Mouse (Mus musculus): Measurements from ENCODE around the gene Slc35f1. TPM values are rescaled to one million over a fixed set of nuclear protein-coding genes. Genes with fewer than 3 reads are reported as not detected.

Gene Slc35f1
- 20.2 and 23.1 TPM in 2 replicates for polyA plus RNA-seq (2016; fragmentation: Nextera tagmentation; extraction: Ambion mirVana)

DNA sequence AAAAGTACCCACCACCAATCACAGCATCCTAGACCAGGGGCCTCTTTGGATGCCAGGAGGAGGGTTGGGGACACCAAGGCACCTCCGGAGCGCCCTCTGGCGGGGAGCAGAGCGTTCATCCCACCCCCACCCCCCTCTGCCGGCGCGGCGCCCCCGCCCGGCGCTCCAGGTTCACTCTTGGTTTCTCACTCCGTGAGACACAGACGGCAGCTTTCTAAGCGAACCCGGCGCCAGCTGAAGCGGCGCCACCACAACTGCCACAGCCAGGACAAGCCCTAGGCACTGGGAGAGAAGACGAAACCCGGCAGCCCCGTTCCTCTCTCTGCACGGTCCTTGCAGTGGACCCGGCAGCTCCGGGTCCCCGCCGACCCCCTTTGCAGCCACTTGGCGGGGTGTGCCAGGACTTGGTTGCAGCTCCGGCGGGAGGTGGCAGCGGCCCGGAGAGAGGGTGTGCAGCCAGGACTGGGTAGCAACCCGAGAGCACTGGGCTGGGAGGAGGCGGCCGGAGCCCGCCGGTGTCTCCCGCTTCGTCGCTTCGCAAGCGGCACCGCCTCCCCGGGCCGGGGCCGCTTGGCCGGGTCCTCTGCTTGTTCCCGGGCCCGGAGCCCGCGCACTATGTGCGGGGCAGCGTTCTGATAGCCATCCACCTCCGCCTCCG lies at the start of gene Slc35f1:
TSS of gene Slc35f1 (plus strand) at position 200 of the 658 bp plus-strand sequence.
- under 1% methylated on average over 54 of the region's 54 CpGs for WGBS
- no peaks in the 10 kb centered on the region for H3K4me1 ChIP-seq
- no peaks in the 10 kb centered on the region for H3K27me3 ChIP-seq (replicated peaks)
- peak; percentile 91 for ATAC-seq (ENCODE audit: low FRiP score, low read depth)
- peak within 1 kb of the TSS; percentile 79 for H3K4me3 ChIP-seq
- peak within 1 kb of the TSS; percentile 59 for H3K27ac ChIP-seq
- H3K9ac ChIP-seq, result peak within 1 kb of the TSS; percentile 92
- 0 out of 2 replicates have a peak, but pooled peaks cover 7% of the 10 kb centered on the region for H3K9me3 ChIP-seq
- H3K4me2 ChIP-seq (replicated peaks), result peak within 1 kb of the TSS; percentile 71
- no peaks in the 10 kb centered on the region for H3K36me3 ChIP-seq

GRCm38 (mm10) chr10:52671234-52671633 lies 19.1 kb upstream of the Slc35f1 start:
- H3K27ac ChIP-seq, result no peak overlapping the region
- ATAC-seq (ENCODE audit: low FRiP score, low read depth), result peak; percentile 79

DNA sequence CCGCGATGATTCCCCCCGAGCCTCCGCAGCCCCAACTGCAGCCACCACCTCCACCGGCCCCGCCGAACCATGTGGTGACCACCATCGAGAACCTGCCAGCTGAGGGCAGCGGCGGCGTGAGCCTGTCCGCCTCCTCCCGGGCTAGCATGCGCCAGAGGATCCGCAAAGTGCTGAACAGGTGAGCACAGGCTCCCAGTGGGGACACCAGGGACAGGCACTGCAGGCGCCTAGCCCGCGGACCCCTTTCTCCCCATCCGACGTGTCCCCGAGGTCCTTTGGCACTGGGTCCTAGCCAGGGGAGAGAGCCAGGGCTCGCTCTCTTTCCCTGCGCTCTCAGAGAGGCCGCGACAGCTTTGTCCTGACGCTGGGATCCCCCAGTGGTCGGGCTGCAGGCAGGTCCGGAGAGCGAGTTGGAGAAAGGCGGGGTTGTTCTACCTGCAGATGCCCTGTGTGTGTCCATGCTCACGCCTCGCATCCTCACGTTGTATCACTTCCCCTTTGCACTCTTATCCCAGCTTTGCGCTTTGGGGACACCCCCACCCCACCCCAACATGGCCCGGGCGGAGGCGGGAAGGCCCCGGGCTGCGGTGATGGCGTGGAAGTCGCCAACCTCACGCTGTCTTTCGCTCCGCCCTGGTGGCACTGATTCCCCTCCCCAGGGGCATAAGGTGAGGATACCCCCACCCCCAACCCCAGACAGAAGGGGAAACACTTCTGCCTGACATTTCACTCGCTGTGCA lies 829 bp downstream of the Slc35f1 start:
- no peaks in the 10 kb centered on the region for H3K4me1 ChIP-seq
- no peaks in the 10 kb centered on the region for H3K27me3 ChIP-seq (replicated peaks)
- no peaks in the 10 kb centered on the region for H3K36me3 ChIP-seq
- H3K4me2 ChIP-seq (replicated peaks), result peak overlapping the region; percentile 71
- H3K27ac ChIP-seq, result peak overlapping the region; percentile 59; the same call in 1 of the 2 replicates
- peak overlapping the region; percentile 92 for H3K9ac ChIP-seq
- ATAC-seq (ENCODE audit: low FRiP score, low read depth), result peak; percentile 81
- H3K9me3 ChIP-seq, result 0 out of 2 replicates have a peak, but pooled peaks cover 7% of the 10 kb centered on the region
- WGBS, result under 1% methylated on average over 44 of the region's 45 CpGs
- peak overlapping the region; percentile 79 for H3K4me3 ChIP-seq

More at GRCm38 (mm10) chr10:52671234-52671633, 19.1 kb upstream of the Slc35f1 start:
- H3K4me2 ChIP-seq (replicated peaks), result no peak overlapping the region
- H3K36me3 ChIP-seq, result no peaks in the 10 kb centered on the region
- H3K4me1 ChIP-seq, result no peaks in the 10 kb centered on the region
- H3K27me3 ChIP-seq (replicated peaks), result no peaks in the 10 kb centered on the region
- no peaks in the 10 kb centered on the region for H3K9me3 ChIP-seq
- no peak overlapping the region for H3K9ac ChIP-seq
- H3K4me3 ChIP-seq, result no peak overlapping the region

DNA sequence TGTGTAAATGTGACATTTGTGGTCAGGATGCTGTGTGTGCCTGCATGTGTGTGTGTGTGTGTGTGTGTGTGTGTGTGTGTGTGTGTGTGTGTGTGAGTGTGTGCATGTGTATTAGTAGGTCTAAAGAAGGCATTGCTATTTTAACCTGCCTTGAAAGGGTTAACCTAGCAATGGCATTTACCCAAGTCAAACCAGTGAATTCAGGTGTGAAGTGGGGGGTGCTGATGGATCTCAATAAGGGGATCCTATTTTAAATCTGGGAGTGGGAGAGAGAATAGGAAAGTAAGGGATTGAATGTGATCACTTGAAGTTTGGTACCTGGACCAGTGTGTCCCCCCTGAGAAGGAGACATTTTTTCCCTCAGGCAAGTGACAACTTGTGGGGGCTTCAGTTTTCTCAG lies 13.4 kb downstream of the Slc35f1 start:
- Histone ChIP-seq H3K9ac (peak overlapping the region; percentile 73; the same call in 1 of the 2 replicates), H3K9me3 (no peaks in the 10 kb centered on the region)
- 0 out of 2 replicates have a peak, but pooled peaks have one; percentile 0 for ATAC-seq (ENCODE audit: low FRiP score, low read depth)

GRCm38 (mm10) chr10:52704101-52705051 lies 14.0 kb downstream of the Slc35f1 start:
- WGBS, result 2% methylated on average over 31 of the region's 31 CpGs
- H3K4me1 ChIP-seq, result peaks cover 22% of the 10 kb centered on the region
- H3K9me3 ChIP-seq, result no peaks in the 10 kb centered on the region
- peak overlapping the region; percentile 79 for H3K27ac ChIP-seq
- no peaks in the 10 kb centered on the region for H3K36me3 ChIP-seq
- H3K9ac ChIP-seq, result peak overlapping the region; percentile 73
- peak overlapping the region; percentile 43 for H3K4me3 ChIP-seq
- peak; percentile 95 for ATAC-seq (ENCODE audit: low FRiP score, low read depth)
- H3K27me3 ChIP-seq (replicated peaks), result no peaks in the 10 kb centered on the region
- peak overlapping the region; percentile 77 for H3K4me2 ChIP-seq (replicated peaks)

More for the DNA sequence above, 13.4 kb downstream of the Slc35f1 start:
- peaks cover 22% of the 10 kb centered on the region for H3K4me1 ChIP-seq
- H3K27me3 ChIP-seq (replicated peaks), result no peaks in the 10 kb centered on the region
- no peak overlapping the region for H3K4me3 ChIP-seq
- H3K27ac ChIP-seq, result peak overlapping the region; percentile 79; the same call in 1 of the 2 replicates
- H3K4me2 ChIP-seq (replicated peaks), result peak overlapping the region; percentile 77
- no peaks in the 10 kb centered on the region for H3K36me3 ChIP-seq

DNA sequence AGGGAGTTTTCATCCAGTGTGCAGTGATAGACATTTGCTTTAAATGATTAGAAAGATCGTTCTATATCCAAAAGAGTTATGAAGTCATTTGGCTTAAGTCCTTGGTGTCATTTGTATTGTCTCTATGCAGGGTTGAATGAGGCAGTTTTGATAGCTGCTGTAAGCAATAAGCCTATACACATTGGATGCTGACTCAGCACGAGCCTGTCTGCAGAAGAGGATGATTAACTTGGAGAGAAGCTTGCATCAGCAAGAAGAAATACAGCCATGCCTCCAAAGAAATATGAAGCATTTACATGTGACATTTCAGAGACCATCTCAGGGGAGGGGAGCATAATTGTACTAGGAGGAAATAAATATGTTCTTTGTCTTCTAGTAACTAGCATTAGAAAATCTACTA lies 19.1 kb downstream of the Slc35f1 start:
- no peaks in the 10 kb centered on the region for H3K9me3 ChIP-seq
- H3K9ac ChIP-seq, result no peak overlapping the region
- no peak overlapping the region for H3K27ac ChIP-seq
- peaks cover 9% of the 10 kb centered on the region for H3K4me1 ChIP-seq
- H3K4me2 ChIP-seq (replicated peaks), result no peak overlapping the region
- H3K36me3 ChIP-seq, result no peaks in the 10 kb centered on the region
- no peak for ATAC-seq (ENCODE audit: low FRiP score, low read depth)
- H3K4me3 ChIP-seq, result no peak overlapping the region
- H3K27me3 ChIP-seq (replicated peaks), result no peaks in the 10 kb centered on the region
- WGBS, result 79% methylated on average over 2 of the region's 2 CpGs

DNA sequence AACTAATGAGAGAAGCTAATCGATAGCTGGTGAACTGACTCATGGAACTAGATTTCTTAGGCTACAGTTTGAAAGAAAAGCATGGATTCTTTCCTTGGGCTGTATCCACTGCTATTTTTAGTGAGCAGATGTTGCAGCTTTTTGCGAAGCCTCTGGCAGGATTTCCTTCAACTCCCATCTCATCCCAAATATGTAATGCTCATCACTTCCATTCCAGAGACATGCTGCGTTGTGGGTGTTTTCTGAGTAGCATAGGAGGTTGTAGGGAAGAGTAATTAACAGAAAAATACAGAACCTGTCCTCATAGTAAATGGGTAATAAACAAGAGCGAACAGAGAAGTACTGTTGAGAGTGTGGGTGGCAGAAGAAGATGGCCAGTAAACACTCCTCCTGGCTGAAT lies 21.8 kb downstream of the Slc35f1 start:
- no peaks in the 10 kb centered on the region for H3K9me3 ChIP-seq
- no peak for ATAC-seq (ENCODE audit: low FRiP score, low read depth)

GRCm38 (mm10) chr10:52714557-52714956 lies 24.2 kb downstream of the Slc35f1 start:
- Histone ChIP-seq H3K9me3 (no peaks in the 10 kb centered on the region), H3K9ac (no peak overlapping the region), H3K27me3 (replicated peaks) (no peaks in the 10 kb centered on the region), H3K27ac (no peak overlapping the region), H3K36me3 (no peaks in the 10 kb centered on the region), H3K4me2 (replicated peaks) (no peak overlapping the region), H3K4me3 (no peak overlapping the region), H3K4me1 (no peaks in the 10 kb centered on the region)
- 85% methylated on average over 2 of the region's 2 CpGs for WGBS
- ATAC-seq (ENCODE audit: low FRiP score, low read depth), result no peak

More for the DNA sequence above, 21.8 kb downstream of the Slc35f1 start:
- Histone ChIP-seq H3K27ac (no peak overlapping the region), H3K9ac (no peak overlapping the region), H3K4me1 (no peaks in the 10 kb centered on the region), H3K27me3 (replicated peaks) (no peaks in the 10 kb centered on the region), H3K4me2 (replicated peaks) (no peak overlapping the region), H3K4me3 (no peak overlapping the region), H3K36me3 (no peaks in the 10 kb centered on the region)
- 91% methylated on average over 4 of the region's 4 CpGs for WGBS

GRCm38 (mm10) chr10:52715146-52715545 lies 24.8 kb downstream of the Slc35f1 start:
- 87% methylated on average over 4 of the region's 4 CpGs for WGBS
- Histone ChIP-seq H3K9ac (no peak overlapping the region), H3K36me3 (no peaks in the 10 kb centered on the region), H3K4me3 (no peak overlapping the region), H3K27me3 (replicated peaks) (no peaks in the 10 kb centered on the region), H3K4me1 (no peaks in the 10 kb centered on the region), H3K4me2 (replicated peaks) (no peak overlapping the region), H3K27ac (no peak overlapping the region), H3K9me3 (no peaks in the 10 kb centered on the region)
- ATAC-seq (ENCODE audit: low FRiP score, low read depth), result no peak

DNA sequence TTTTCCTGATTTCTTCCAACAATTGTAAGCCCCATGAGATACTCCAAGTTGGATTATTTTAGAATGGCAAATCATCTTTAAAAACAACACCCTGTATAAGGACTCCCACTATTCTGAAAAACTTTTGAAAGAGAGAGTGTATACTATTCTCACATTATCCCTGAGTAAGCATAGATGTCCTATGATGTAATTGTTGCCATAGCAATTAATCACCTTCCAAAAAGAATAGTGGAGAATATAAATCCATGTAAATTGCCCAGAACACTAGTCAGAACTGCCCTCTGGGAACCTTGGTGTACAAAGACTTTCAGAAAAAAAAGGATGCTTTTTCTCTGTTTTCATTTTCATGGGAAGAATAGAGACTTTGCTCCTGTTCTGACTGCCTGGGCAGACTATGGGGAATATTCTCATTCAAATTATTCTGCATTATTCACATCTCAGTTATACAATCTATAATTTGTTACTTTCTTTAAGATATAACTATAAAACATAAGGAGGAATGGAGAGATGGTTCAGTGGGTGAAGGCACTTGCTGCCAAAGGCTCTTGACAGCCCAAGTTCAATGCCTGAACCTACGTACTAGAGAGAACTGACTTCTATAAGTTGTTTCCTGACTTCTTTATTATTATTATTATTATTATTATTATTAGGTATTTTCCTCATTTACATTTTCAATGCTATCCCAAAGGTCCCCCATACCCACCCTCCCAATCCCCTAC lies 28.0 kb downstream of the Slc35f1 start:
- WGBS, result 79% methylated on average over 1 of the region's 1 CpGs
- peak; percentile 17; the same call in 1 of the 2 replicates for ATAC-seq (ENCODE audit: low FRiP score, low read depth)
- Histone ChIP-seq H3K36me3 (no peaks in the 10 kb centered on the region), H3K27ac (no peak overlapping the region), H3K9me3 (no peaks in the 10 kb centered on the region), H3K4me3 (no peak overlapping the region), H3K9ac (no peak overlapping the region), H3K4me1 (no peaks in the 10 kb centered on the region), H3K4me2 (replicated peaks) (no peak overlapping the region), H3K27me3 (replicated peaks) (no peaks in the 10 kb centered on the region)

GRCm38 (mm10) chr10:52726674-52727073 lies 36.3 kb downstream of the Slc35f1 start:
- H3K36me3 ChIP-seq, result no peaks in the 10 kb centered on the region
- H3K9ac ChIP-seq, result no peak overlapping the region
- no peak overlapping the region for H3K4me3 ChIP-seq
- H3K9me3 ChIP-seq, result no peaks in the 10 kb centered on the region
- no peaks in the 10 kb centered on the region for H3K27me3 ChIP-seq (replicated peaks)
- no peak for ATAC-seq (ENCODE audit: low FRiP score, low read depth)
- H3K4me2 ChIP-seq (replicated peaks), result no peak overlapping the region
- 93% methylated on average over 5 of the region's 5 CpGs for WGBS
- no peaks in the 10 kb centered on the region for H3K4me1 ChIP-seq
- H3K27ac ChIP-seq, result no peak overlapping the region
